Mouse (Mus musculus) intestine, embryonic 15.5 days (tissue): ENCODE measurements around the gene Fermt3. TPM values are rescaled to one million over a fixed set of nuclear protein-coding genes. Genes with fewer than 3 reads are reported as not detected.
A peak's percentile ranks its signal among the peaks of the same experiment; 100 is the strongest.

Source experiments
- ATAC-seq: fragments of 200-750 bp; cut with Nextera tagmentation; 2 replicates; pipeline ENCODE4 v1.8.0; 2017; ENCODE audit warnings: moderate TSS enrichment, moderate library complexity
- H3K27ac ChIP-seq: fragments of 300-500 bp; sonication (generic); 2 replicates; pipeline ENCODE4 v1.5.1; 2015; ENCODE audit warnings: mild to moderate bottlenecking, inconsistent platforms
- H3K27me3 ChIP-seq: fragments of 300-500 bp; sonication (generic); replicated peaks from 2 replicates; pipeline ENCODE4 v1.6.1; 2015; ENCODE audit warnings: inconsistent platforms
- H3K36me3 ChIP-seq: fragments of 300-500 bp; sonication (generic); 2 replicates; pipeline ENCODE4 v1.6.1; 2015; ENCODE audit warnings: inconsistent platforms
- H3K4me1 ChIP-seq: fragments of 300-500 bp; sonication (generic); replicated peaks from 2 replicates; pipeline ENCODE4 v1.6.1; 2015; ENCODE audit warnings: inconsistent platforms
- H3K4me2 ChIP-seq: fragments of 300-500 bp; sonication (generic); replicated peaks from 2 replicates; pipeline ENCODE4 v1.6.1; 2015; ENCODE audit warnings: mild to moderate bottlenecking, inconsistent platforms
- H3K4me3 ChIP-seq: fragments of 300-500 bp; sonication (generic); replicated peaks from 2 replicates; pipeline ENCODE4 v1.5.1; 2015; ENCODE audit warnings: inconsistent platforms
- H3K9ac ChIP-seq: fragments of 300-500 bp; sonication (generic); 2 replicates; pipeline ENCODE4 v1.6.1; 2015; ENCODE audit warnings: inconsistent platforms
- H3K9me3 ChIP-seq: fragments of 300-500 bp; sonication (generic); 2 replicates; pipeline ENCODE4 v1.6.1; 2016; ENCODE audit warnings: inconsistent platforms
- WGBS: fragments of 180-500 bp; shearing (Covaris S2); methylation state at CpG from one replicate; pipeline ENCODE4 v1.1.7; 2015; 5-methylcytosine and 5-hydroxymethylcytosine counted together
- polyA plus RNA-seq: library from polyadenylated mRNA; unstranded; fragments of >200 nt; fragmentation: Nextera tagmentation; extraction: Ambion mirVana; gene quantifications from 2 replicates; pipeline ENCODE4 v1.2.1, GENCODE M21; 2015

The Fermt3 gene
- polyA plus RNA-seq, 1 experiment from 2014 or later = 9.8 TPM

GRCm38 (mm10) chr19:7029531-7029930, 10.3 kb upstream of the Fermt3 start:
- H3K27ac ChIP-seq = no peak overlapping the region
- H3K36me3 ChIP-seq = peaks cover 61% of the 10 kb centered on the region
- no peaks in the 10 kb centered on the region for H3K4me1 ChIP-seq
- H3K27me3 ChIP-seq = no peaks in the 10 kb centered on the region
- ATAC-seq = no peak
- no peak overlapping the region for H3K4me2 ChIP-seq
- no peaks in the 10 kb centered on the region for H3K9me3 ChIP-seq
- no peak overlapping the region for H3K4me3 ChIP-seq
- no peak overlapping the region for H3K9ac ChIP-seq
- 93% methylated on average over 5 of the region's 5 CpGs for WGBS

GRCm38 (mm10) chr19:7020224-7020641, 964 bp upstream of the Fermt3 start:
- H3K36me3 ChIP-seq = peaks cover 39% of the 10 kb centered on the region
- no peak overlapping the region for H3K27ac ChIP-seq

GRCm38 (mm10) chr19:7018546-7018945, 723 bp downstream of the Fermt3 start:
- Histone ChIP-seq H3K27ac (no peak overlapping the region), H3K4me3 (no peak overlapping the region), H3K36me3 (peaks cover 27% of the 10 kb centered on the region), H3K9me3 (no peaks in the 10 kb centered on the region), H3K9ac (no peak overlapping the region), H3K27me3 (no peaks in the 10 kb centered on the region), H3K4me1 (no peaks in the 10 kb centered on the region), H3K4me2 (no peak overlapping the region)
- no peak for ATAC-seq
- 89% methylated on average over 11 of the region's 11 CpGs for WGBS

More at GRCm38 (mm10) chr19:7020224-7020641, 964 bp upstream of the Fermt3 start:
- no peak overlapping the region for H3K9ac ChIP-seq
- peak; percentile 72 for ATAC-seq
- H3K4me3 ChIP-seq = no peak overlapping the region
- no peaks in the 10 kb centered on the region for H3K9me3 ChIP-seq
- H3K27me3 ChIP-seq = no peaks in the 10 kb centered on the region
- WGBS = 39% methylated on average over 3 of the region's 3 CpGs
- H3K4me1 ChIP-seq = no peaks in the 10 kb centered on the region
- H3K4me2 ChIP-seq = no peak overlapping the region

- Histone ChIP-seq H3K4me2 (no peak overlapping the region), H3K27ac (0 out of 2 replicates have a peak overlapping the region, but pooled peaks have one; percentile 44), H3K9ac (no peak overlapping the region), H3K27me3 (no peaks in the 10 kb centered on the region), H3K36me3 (peaks cover 19% of the 10 kb centered on the region), H3K4me1 (no peaks in the 10 kb centered on the region), H3K4me3 (no peak overlapping the region), H3K9me3 (no peaks in the 10 kb centered on the region)
- ATAC-seq = no peak; the same call in 1 of the 2 replicates
- WGBS = 76% methylated on average over 12 of the region's 12 CpGs
These were observed 1.5 kb downstream of the Fermt3 start for GRCm38 (mm10) chr19:7017541-7018457.

- Histone ChIP-seq H3K4me2 (no peak overlapping the region), H3K27ac (no peak overlapping the region), H3K27me3 (no peaks in the 10 kb centered on the region), H3K4me3 (no peak overlapping the region), H3K36me3 (no peaks in the 10 kb centered on the region), H3K9me3 (no peaks in the 10 kb centered on the region), H3K4me1 (no peaks in the 10 kb centered on the region), H3K9ac (no peak overlapping the region)
- WGBS = 92% methylated on average over 20 of the region's 20 CpGs
- ATAC-seq = no peak
These were observed 4.7 kb downstream of the Fermt3 start for GRCm38 (mm10) chr19:7014481-7015135.

GRCm38 (mm10) chr19:7013984-7014383, 5.3 kb downstream of the Fermt3 start:
- Histone ChIP-seq H3K9me3 (no peaks in the 10 kb centered on the region), H3K4me3 (no peak overlapping the region), H3K4me2 (no peak overlapping the region), H3K4me1 (no peaks in the 10 kb centered on the region), H3K36me3 (no peaks in the 10 kb centered on the region), H3K9ac (no peak overlapping the region), H3K27ac (no peak overlapping the region), H3K27me3 (no peaks in the 10 kb centered on the region)
- WGBS = 92% methylated on average over 9 of the region's 9 CpGs
- no peak for ATAC-seq

- 70% methylated on average over 4 of the region's 4 CpGs for WGBS
- H3K4me3 ChIP-seq = no peak overlapping the region
These were observed 6.8 kb downstream of the Fermt3 start for GRCm38 (mm10) chr19:7012426-7012825.

GRCm38 (mm10) chr19:7006892-7007593, 12.2 kb downstream of the Fermt3 start:
- H3K4me1 ChIP-seq = no peaks in the 10 kb centered on the region
- no peak overlapping the region for H3K4me3 ChIP-seq
- no peaks in the 10 kb centered on the region for H3K36me3 ChIP-seq
- WGBS = 62% methylated on average over 9 of the region's 9 CpGs
- ATAC-seq = peak; percentile 36; the same call in 1 of the 2 replicates
- H3K4me2 ChIP-seq = no peak overlapping the region
- no peak overlapping the region for H3K9ac ChIP-seq
- peak overlapping the region; percentile 73 for H3K27ac ChIP-seq
- H3K9me3 ChIP-seq = no peaks in the 10 kb centered on the region
- no peaks in the 10 kb centered on the region for H3K27me3 ChIP-seq

More at GRCm38 (mm10) chr19:7012426-7012825, 6.8 kb downstream of the Fermt3 start:
- H3K36me3 ChIP-seq = no peaks in the 10 kb centered on the region
- H3K9ac ChIP-seq = no peak overlapping the region; the same call in 1 of the 2 replicates
- peak; percentile 36; the same call in 1 of the 2 replicates for ATAC-seq
- no peaks in the 10 kb centered on the region for H3K27me3 ChIP-seq
- H3K27ac ChIP-seq = no peak overlapping the region
- no peak overlapping the region for H3K4me2 ChIP-seq
- H3K4me1 ChIP-seq = no peaks in the 10 kb centered on the region
- no peaks in the 10 kb centered on the region for H3K9me3 ChIP-seq

- Histone ChIP-seq H3K9me3 (no peaks in the 10 kb centered on the region), H3K27ac (no peak overlapping the region), H3K4me3 (no peak overlapping the region), H3K36me3 (0 out of 2 replicates have a peak, but pooled peaks cover 3% of the 10 kb centered on the region), H3K4me1 (peaks cover 25% of the 10 kb centered on the region), H3K4me2 (no peak overlapping the region), H3K27me3 (no peaks in the 10 kb centered on the region), H3K9ac (no peak overlapping the region)
- 90% methylated on average over 19 of the region's 19 CpGs for WGBS
- ATAC-seq = peak; percentile 64
These were observed 19.8 kb downstream of the Fermt3 start for GRCm38 (mm10) chr19:6999360-7000063.

- 89% methylated on average over 9 of the region's 9 CpGs for WGBS
- Histone ChIP-seq H3K27ac (no peak overlapping the region), H3K36me3 (0 out of 2 replicates have a peak, but pooled peaks cover 3% of the 10 kb centered on the region), H3K4me1 (peaks cover 34% of the 10 kb centered on the region), H3K27me3 (no peaks in the 10 kb centered on the region), H3K9me3 (no peaks in the 10 kb centered on the region), H3K4me3 (no peak overlapping the region), H3K4me2 (no peak overlapping the region), H3K9ac (no peak overlapping the region)
- ATAC-seq = no peak
These were observed 21.5 kb downstream of the Fermt3 start for GRCm38 (mm10) chr19:6997721-6998290.

- Histone ChIP-seq H3K4me3 (peak within 1 kb of the TSS; percentile 64), H3K27ac (peak within 1 kb of the TSS; percentile 76), H3K27me3 (no peaks in the 10 kb centered on the region), H3K4me2 (peak within 1 kb of the TSS; percentile 91), H3K4me1 (peaks cover 36% of the 10 kb centered on the region), H3K9me3 (no peaks in the 10 kb centered on the region), H3K36me3 (0 out of 2 replicates have a peak, but pooled peaks cover 3% of the 10 kb centered on the region), H3K9ac (peak within 1 kb of the TSS; percentile 75)
- under 1% methylated on average over 24 of the region's 24 CpGs for WGBS
- ATAC-seq = peak; percentile 79
These were observed 23.3 kb downstream of the Fermt3 start, which contains the start of the genes Nudt22 and Trpt1 for GRCm38 (mm10) chr19:6996006-6996405. Gene Nudt22, minus strand, starts transcription at chr19:6996117. Gene Trpt1, plus strand, starts transcription at chr19:6996131.
